Mouse (Mus musculus): Measurements from ENCODE around the gene Tsc2. TPM values are rescaled to one million over a fixed set of nuclear protein-coding genes. Genes with fewer than 3 reads are reported as not detected.

The Tsc2 gene
- polyA plus RNA-seq, 1 experiment from 2014 or later = 62.7 TPM

DNA sequence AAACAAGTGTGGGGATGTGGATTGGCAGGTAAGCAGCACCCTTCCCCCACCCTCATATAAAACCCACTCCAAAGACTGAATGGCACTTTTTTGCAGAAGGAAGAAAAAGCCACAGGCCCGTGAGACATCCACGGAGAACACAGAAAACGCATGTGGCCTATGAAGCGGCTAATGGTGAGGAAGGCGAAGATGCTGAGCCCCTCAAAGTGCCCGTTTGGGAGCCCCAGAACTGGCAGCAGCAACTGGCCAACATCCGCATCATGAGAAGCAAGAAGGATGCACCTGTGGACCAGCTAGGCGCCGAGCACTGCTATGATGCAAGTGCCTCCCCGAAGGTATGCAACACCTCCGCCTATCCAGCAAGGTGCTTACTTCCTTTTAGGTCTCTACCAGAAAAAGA is 1.4 kb upstream of the Tsc2 start:
- Histone ChIP-seq H3K9me3 (replicated peaks) (no peaks in the 10 kb centered on the region), H3K4me3 (0 out of 2 replicates have a peak overlapping the region, but pooled peaks have one; percentile 68), H3K4me1 (peaks cover 27% of the 10 kb centered on the region), H3K36me3 (peaks cover 31% of the 10 kb centered on the region), H3K27ac (replicated peaks) (no peak overlapping the region), H3K27me3 (ENCODE audit: low read depth, poor library complexity, severe bottlenecking) (no peaks in the 10 kb centered on the region)
- WGBS = 95% methylated on average over 11 of the region's 11 CpGs
- no peak for DNase-seq (ENCODE audit: low spot score)

DNA sequence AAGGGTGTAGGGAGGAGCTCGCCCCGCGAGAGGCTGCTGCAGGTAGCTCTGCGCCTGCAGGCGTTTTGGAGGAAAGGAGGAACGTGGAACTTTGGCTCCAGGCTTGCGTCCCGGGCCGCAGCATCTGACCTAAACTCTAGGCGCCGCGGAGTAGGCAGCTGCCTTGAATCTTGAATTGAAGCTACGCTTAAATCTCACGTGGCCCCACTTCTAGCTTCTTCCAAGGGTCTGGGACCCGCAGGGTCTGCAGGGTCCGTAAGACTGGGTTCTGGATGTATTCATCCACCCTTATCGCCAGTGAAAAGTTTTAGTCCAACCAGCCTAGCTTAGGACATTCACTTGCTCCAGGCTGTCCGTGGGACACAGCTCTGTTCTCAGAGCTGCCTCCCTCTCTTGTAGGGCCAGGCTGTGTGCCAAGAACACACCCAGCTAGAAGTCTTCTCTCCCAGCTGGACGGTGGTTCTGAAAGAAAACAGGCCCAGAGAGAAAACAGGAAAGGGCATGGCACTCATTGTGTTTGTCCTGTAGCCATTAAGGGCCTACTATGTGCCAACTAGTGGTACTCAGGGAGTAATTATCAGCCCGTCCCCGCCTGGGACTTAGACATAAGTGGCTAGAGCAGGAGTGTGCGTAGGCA is 501 bp upstream of the Tsc2 start:
- no peak for DNase-seq (ENCODE audit: low spot score)
- H3K27ac ChIP-seq (replicated peaks) = peak overlapping the region; percentile 88
- 15% methylated on average over 22 of the region's 22 CpGs for WGBS
- H3K36me3 ChIP-seq = peaks cover 32% of the 10 kb centered on the region
- H3K27me3 ChIP-seq (ENCODE audit: low read depth, poor library complexity, severe bottlenecking) = no peaks in the 10 kb centered on the region
- H3K4me3 ChIP-seq = peak overlapping the region; percentile 68
- H3K9me3 ChIP-seq (replicated peaks) = no peaks in the 10 kb centered on the region
- peaks cover 27% of the 10 kb centered on the region for H3K4me1 ChIP-seq

GRCm38 (mm10) chr17:24630072-24630471 is 2.4 kb downstream of the Tsc2 start:
- peaks cover 60% of the 10 kb centered on the region for H3K36me3 ChIP-seq
- H3K9me3 ChIP-seq (replicated peaks) = no peaks in the 10 kb centered on the region
- 92% methylated on average over 14 of the region's 14 CpGs for WGBS
- peaks cover 21% of the 10 kb centered on the region for H3K4me1 ChIP-seq
- H3K27ac ChIP-seq (replicated peaks) = no peak overlapping the region
- no peak for DNase-seq (ENCODE audit: low spot score)
- no peak overlapping the region for H3K4me3 ChIP-seq
- no peaks in the 10 kb centered on the region for H3K27me3 ChIP-seq (ENCODE audit: low read depth, poor library complexity, severe bottlenecking)

GRCm38 (mm10) chr17:24628646-24629045 is 3.8 kb downstream of the Tsc2 start:
- H3K36me3 ChIP-seq = peaks cover 74% of the 10 kb centered on the region

GRCm38 (mm10) chr17:24625472-24625871 is 7.0 kb downstream of the Tsc2 start:
- Histone ChIP-seq H3K4me3 (no peak overlapping the region), H3K27me3 (ENCODE audit: low read depth, poor library complexity, severe bottlenecking) (no peaks in the 10 kb centered on the region), H3K4me1 (no peaks in the 10 kb centered on the region), H3K36me3 (peaks cover 100% of the 10 kb centered on the region), H3K27ac (replicated peaks) (no peak overlapping the region), H3K9me3 (replicated peaks) (no peaks in the 10 kb centered on the region)
- WGBS = 93% methylated on average over 8 of the region's 8 CpGs
- no peak for DNase-seq (ENCODE audit: low spot score)

More at GRCm38 (mm10) chr17:24628646-24629045, 3.8 kb downstream of the Tsc2 start:
- H3K27me3 ChIP-seq (ENCODE audit: low read depth, poor library complexity, severe bottlenecking) = no peaks in the 10 kb centered on the region
- no peak overlapping the region for H3K4me3 ChIP-seq
- peaks cover 19% of the 10 kb centered on the region for H3K4me1 ChIP-seq
- peak; percentile 70 for DNase-seq (ENCODE audit: low spot score)
- H3K9me3 ChIP-seq (replicated peaks) = no peaks in the 10 kb centered on the region
- no peak overlapping the region for H3K27ac ChIP-seq (replicated peaks)
- WGBS = 50% methylated on average over 5 of the region's 5 CpGs

DNA sequence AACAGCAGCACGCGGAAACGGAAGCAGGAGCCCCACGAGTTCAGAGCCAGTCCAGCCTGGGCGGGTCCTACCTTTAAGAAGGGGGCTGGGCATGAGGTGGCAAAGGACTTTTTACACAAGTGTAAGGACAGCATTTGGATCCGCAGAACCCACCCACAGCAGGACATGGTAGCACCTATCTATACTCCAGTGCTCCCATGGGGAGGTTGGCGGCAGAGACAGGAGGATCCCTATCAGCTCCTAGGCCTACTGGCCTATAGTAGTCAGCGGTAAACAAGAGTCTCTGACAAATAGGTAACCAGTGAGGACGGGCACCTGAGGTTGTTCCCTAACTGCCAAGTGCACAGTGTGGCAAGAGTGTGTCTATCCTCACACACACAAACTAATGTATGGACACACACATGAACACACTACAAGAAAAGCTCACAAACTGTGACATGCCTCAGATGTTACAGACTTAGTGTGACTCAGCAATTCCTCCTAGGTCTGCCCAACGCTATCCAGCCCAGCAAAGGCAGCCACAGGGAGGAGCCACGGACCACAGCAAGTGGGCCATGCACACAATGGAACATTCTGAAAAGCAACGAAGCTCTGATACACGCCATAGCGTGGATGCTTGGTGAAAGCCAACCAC is 14.8 kb downstream of the Tsc2 start:
- Histone ChIP-seq H3K4me1 (no peaks in the 10 kb centered on the region), H3K9me3 (replicated peaks) (no peaks in the 10 kb centered on the region), H3K4me3 (no peak overlapping the region), H3K27me3 (ENCODE audit: low read depth, poor library complexity, severe bottlenecking) (no peaks in the 10 kb centered on the region), H3K36me3 (peaks cover 94% of the 10 kb centered on the region), H3K27ac (replicated peaks) (no peak overlapping the region; the same call in 1 of the 2 replicates)
- 91% methylated on average over 14 of the region's 14 CpGs for WGBS
- DNase-seq (ENCODE audit: low spot score) = no peak

- Histone ChIP-seq H3K27ac (replicated peaks) (no peak overlapping the region), H3K9me3 (replicated peaks) (no peaks in the 10 kb centered on the region), H3K4me1 (no peaks in the 10 kb centered on the region), H3K27me3 (ENCODE audit: low read depth, poor library complexity, severe bottlenecking) (no peaks in the 10 kb centered on the region), H3K36me3 (peaks cover 81% of the 10 kb centered on the region), H3K4me3 (no peak overlapping the region)
- WGBS = 87% methylated on average over 2 of the region's 2 CpGs
- DNase-seq (ENCODE audit: low spot score) = no peak
Measured at GRCm38 (mm10) chr17:24610711-24611110, 21.7 kb downstream of the Tsc2 start.

GRCm38 (mm10) chr17:24608874-24609273 is 23.6 kb downstream of the Tsc2 start:
- Histone ChIP-seq H3K36me3 (peaks cover 81% of the 10 kb centered on the region), H3K4me1 (no peaks in the 10 kb centered on the region), H3K4me3 (no peak overlapping the region), H3K27ac (replicated peaks) (no peak overlapping the region), H3K27me3 (ENCODE audit: low read depth, poor library complexity, severe bottlenecking) (no peaks in the 10 kb centered on the region), H3K9me3 (replicated peaks) (no peaks in the 10 kb centered on the region)
- no peak for DNase-seq (ENCODE audit: low spot score)
- 95% methylated on average over 8 of the region's 8 CpGs for WGBS

DNA sequence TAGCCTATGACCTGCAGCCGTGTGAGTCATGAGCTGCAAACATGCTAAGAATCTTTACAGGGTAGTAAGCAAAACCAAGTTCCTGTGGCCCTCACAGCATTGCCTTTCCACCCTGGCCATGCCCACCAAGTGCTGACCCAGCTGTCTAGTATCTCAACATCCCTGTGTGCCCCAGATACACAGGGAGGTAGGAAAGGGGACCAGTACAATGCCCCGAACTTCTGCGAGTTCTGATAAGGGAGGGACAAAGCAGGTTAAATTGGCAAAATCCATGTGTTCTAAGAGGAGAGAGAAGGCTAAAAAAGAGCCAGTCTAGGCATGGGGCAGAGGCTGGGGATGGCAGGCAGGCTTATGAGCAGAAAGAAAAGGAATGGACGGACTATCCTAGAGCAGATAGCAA is 24.1 kb downstream of the Tsc2 start:
- no peaks in the 10 kb centered on the region for H3K27me3 ChIP-seq (ENCODE audit: low read depth, poor library complexity, severe bottlenecking)
- no peak overlapping the region for H3K27ac ChIP-seq (replicated peaks)
- peaks cover 79% of the 10 kb centered on the region for H3K36me3 ChIP-seq
- no peak for DNase-seq (ENCODE audit: low spot score)
- H3K9me3 ChIP-seq (replicated peaks) = no peaks in the 10 kb centered on the region
- no peak overlapping the region for H3K4me3 ChIP-seq
- 94% methylated on average over 4 of the region's 4 CpGs for WGBS
- no peaks in the 10 kb centered on the region for H3K4me1 ChIP-seq

DNA sequence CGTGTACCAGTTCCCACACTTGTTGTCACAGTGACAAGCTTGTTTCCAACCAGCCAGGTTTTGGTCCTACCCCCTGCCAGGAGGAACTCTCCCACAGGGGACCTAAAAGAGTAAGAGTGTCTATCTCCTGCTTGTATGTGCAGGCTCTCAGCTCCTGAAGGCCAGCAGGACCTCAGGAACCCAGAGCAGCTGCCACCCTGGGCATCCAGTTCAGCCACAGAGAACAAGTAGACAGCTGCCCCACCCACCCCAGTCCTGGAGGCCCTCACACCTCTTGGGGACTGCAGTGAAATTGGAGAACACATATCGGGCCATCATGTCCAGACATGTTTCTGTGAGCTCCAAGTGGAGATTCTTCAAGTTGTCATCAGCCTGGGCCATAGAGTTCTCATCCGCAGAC is 27.9 kb downstream of the Tsc2 start:
- H3K36me3 ChIP-seq = peaks cover 97% of the 10 kb centered on the region
- H3K4me1 ChIP-seq = no peaks in the 10 kb centered on the region
- WGBS = 87% methylated on average over 3 of the region's 3 CpGs
- H3K27me3 ChIP-seq (ENCODE audit: low read depth, poor library complexity, severe bottlenecking) = no peaks in the 10 kb centered on the region
- no peak overlapping the region for H3K4me3 ChIP-seq
- no peak for DNase-seq (ENCODE audit: low spot score)
- no peak overlapping the region for H3K27ac ChIP-seq (replicated peaks)
- H3K9me3 ChIP-seq (replicated peaks) = no peaks in the 10 kb centered on the region

GRCm38 (mm10) chr17:24603961-24604360 is 28.5 kb downstream of the Tsc2 start:
- Histone ChIP-seq H3K36me3 (peaks cover 99% of the 10 kb centered on the region), H3K4me3 (no peak overlapping the region), H3K27me3 (ENCODE audit: low read depth, poor library complexity, severe bottlenecking) (no peaks in the 10 kb centered on the region), H3K27ac (replicated peaks) (no peak overlapping the region), H3K4me1 (no peaks in the 10 kb centered on the region), H3K9me3 (replicated peaks) (no peaks in the 10 kb centered on the region)
- 96% methylated on average over 8 of the region's 8 CpGs for WGBS
- DNase-seq (ENCODE audit: low spot score) = no peak

- Histone ChIP-seq H3K27ac (replicated peaks) (no peak overlapping the region), H3K4me1 (no peaks in the 10 kb centered on the region), H3K9me3 (replicated peaks) (no peaks in the 10 kb centered on the region), H3K36me3 (peaks cover 99% of the 10 kb centered on the region), H3K27me3 (ENCODE audit: low read depth, poor library complexity, severe bottlenecking) (no peaks in the 10 kb centered on the region), H3K4me3 (no peak overlapping the region)
- no peak for DNase-seq (ENCODE audit: low spot score)
- 94% methylated on average over 4 of the region's 4 CpGs for WGBS
Measured at GRCm38 (mm10) chr17:24600502-24600901, 31.9 kb downstream of the Tsc2 start.

DNA sequence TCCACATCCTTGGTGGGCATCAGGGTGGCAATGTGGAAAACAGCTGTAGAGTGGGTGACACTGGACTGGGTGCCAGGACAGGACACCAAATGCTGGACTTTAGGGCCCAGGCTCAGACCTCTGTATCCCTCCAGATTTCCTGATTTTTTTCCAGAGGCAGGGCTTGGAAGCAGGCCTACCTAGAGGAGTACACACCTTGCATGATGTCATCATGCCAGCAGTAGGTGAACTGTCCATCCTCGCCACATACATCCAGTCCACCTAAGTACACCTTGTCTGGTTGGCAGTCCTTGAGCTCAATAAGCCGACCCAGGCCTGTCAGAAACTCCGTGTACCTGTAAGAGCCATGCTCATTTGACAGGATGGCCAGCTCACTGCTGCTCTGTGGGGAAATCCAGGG is 34.4 kb downstream of the Tsc2 start:
- peaks cover 100% of the 10 kb centered on the region for H3K36me3 ChIP-seq
- no peak overlapping the region for H3K4me3 ChIP-seq
- no peaks in the 10 kb centered on the region for H3K4me1 ChIP-seq
- H3K27me3 ChIP-seq (ENCODE audit: low read depth, poor library complexity, severe bottlenecking) = no peaks in the 10 kb centered on the region
- DNase-seq (ENCODE audit: low spot score) = no peak
- no peaks in the 10 kb centered on the region for H3K9me3 ChIP-seq (replicated peaks)
- WGBS = 86% methylated on average over 3 of the region's 3 CpGs
- no peak overlapping the region for H3K27ac ChIP-seq (replicated peaks)
